Mouse (Mus musculus) gastrocnemius, postnatal 25 days (tissue): ENCODE data around the gene Gm20388. TPM values are rescaled to one million over a fixed set of nuclear protein-coding genes. Genes with fewer than 3 reads are reported as not detected.

Experiments
- DNase-seq: peaks from one replicate; pipeline ENCODE4 v3.0.0; 2022
- total RNA-seq, 2 experiments: library from RNA; stranded (reverse); gene quantifications; 1 replicate in 1 of 2; 2 replicates in 1 of 2; pipeline ENCODE4 v1.2.3; 2021

Gm20388 gene
- total RNA-seq, 2 experiments from 2014 or later, result 6.7 TPM; not detected in 1

DNA sequence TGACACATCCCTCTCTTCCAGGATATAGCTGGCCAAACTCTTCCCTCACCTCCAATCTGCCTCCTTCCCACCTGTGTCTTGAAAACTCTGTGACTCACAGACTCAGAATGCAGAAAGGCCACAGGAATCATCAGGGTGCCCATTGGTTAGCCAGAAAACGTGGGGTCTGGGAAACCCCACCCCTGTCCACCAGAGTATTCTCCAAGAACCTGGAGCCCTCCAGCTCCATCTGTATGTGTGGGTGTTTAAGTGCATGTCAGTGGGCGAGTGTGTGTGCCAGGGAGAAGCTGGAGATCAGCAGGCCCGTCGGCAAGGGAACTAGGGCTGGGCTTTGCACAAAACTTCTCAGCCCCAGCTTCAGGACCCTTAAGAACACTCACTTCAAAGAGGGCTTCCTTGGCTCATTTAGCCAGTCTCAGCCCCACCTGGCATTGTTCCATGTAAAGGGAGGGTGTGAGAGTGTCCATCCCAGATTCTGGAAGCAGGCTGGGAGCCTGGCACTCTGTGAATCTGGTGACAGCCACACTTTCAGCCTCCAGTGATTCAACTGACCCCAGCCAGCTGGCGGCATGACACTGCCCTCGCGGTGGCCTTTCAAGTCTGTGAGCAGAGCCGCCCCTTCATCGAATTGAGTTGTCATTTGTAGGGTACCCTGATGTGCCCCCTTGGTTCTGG, 2509.4 kb downstream of the Gm20388 start:
- DNase-seq, result no peak

DNA sequence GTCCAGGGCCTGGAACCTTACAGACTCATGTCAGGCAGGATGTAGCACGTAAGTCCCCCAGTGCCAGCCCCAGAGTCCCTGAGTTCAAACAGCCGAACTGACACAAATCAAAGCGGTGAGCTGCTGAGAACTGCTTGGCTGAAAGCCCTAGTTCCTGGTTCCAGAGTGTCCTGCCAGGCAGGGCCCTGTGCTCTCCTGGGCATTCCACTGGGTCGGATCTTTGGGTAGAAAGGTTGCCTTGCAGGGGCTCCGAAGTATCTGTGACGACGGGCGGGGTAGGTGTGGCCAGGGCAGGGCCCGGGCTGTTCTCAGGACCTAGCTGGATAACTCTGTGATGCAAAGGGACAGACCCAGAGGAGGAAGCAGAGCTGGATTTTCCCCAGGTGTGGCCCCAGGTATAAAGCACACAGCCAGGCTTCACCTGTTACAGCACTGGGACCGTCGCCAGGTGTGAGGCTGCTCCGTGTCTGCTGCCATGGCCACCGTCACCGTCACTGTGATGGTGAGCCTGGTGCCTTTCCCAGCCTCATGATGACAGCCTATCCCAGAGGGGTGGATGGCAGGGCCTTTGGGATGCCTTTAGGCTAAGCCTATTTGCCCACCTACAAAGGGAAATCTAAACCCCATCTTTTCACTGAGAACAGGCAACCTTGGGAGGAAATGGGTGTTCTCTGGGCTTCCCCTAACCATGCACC, 2510.9 kb downstream of the Gm20388 start, which contains the start of gene Il17c:
Il17c (plus strand) TSS at position 645 of the 695 bp plus-strand sequence.
- no peak for DNase-seq

DNA sequence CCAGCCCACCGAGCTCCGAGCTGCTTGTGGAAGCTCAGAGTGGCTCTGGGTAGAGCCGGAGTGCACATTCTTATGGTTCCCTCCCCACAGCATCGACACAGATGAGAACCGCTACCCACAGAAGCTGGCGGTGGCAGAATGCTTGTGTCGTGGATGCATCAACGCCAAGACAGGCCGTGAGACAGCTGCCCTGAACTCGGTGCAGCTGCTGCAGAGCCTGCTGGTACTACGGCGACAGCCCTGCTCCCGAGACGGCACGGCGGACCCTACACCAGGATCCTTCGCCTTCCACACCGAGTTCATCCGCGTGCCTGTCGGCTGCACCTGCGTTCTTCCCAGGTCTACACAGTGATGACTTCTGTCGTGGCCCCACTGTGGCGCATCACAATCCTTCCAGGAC, 2512.6 kb downstream of the Gm20388 start:
- DNase-seq, result no peak

DNA sequence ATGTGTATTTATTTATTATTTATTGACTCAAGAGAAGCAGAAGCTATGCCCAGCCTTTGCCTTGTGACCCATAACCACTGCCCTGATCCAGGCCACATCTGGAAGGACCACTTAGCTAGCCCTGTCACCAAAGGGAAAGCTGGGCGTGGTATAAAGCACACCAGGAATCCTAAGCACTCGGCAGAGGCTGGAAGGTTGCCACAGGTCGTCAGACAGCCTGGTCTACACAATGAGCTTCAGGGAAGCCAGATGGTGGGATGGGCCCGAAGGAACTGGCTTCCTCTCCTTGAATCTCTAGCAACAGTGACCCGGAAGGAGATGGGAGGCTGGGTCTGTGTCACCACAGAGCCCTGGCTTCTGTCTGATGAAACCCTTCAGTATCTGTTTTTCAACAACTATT, 2513.0 kb downstream of the Gm20388 start:
- peak; percentile 28 for DNase-seq

DNA sequence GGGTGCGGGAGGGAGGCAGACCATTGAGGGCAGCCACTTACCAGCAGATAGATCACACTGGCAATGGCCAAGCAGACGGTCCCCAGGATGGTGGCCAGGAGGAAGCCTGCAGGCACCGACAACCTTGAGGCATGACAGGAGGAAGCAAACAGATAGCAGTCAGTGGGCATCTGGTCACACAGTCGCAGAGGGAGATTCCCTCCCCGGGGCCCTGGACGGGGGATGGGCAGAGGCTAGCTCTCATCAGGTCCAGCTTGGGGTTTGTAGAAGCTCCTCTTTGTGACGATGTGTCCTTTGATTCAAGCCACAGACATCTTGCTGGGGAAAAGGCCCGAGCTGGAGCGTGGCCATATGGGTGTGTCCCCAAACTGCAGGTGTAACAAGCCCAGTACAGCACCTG, 2515.5 kb downstream of the Gm20388 start:
- DNase-seq, result no peak

DNA sequence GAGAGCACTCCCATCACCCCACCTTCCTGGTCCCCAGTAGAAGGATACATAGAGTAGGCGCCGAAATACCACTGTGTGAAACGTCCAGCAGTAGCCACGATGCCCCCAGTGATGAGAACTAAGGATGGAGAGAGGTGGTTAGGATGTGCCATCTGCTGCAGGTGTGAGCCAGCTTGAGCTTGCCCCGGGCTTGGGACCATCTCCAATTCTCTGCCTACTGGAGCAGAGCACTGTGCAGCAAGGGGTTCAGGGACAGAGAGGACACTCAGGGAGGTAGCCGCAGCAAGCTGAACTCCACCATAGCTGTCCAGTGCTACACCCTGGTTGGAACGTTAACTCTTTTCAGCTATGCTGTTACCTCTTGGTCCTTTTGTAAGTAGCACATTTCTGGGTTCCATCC, 2517.0 kb downstream of the Gm20388 start:
- no peak for DNase-seq

DNA sequence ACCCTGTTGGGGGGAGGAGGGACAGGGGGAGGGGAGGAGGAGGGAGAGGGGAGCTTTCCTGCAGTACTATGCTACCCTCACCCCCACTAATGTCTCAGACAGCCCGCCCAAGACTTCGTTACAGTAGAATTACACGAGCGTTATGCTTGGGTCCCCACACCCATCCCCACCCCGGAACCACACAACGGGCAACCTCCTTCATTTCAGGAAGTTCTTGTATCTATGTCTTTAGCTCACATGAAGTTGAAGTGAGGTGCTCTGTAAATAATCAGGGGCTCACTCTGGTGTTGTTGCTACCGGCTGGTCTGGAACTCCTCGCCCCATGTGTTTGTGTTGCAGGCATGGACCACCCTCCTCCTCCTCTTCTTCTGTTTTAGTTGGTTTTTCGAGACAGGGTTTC, 2517.5 kb downstream of the Gm20388 start:
- no peak for DNase-seq

DNA sequence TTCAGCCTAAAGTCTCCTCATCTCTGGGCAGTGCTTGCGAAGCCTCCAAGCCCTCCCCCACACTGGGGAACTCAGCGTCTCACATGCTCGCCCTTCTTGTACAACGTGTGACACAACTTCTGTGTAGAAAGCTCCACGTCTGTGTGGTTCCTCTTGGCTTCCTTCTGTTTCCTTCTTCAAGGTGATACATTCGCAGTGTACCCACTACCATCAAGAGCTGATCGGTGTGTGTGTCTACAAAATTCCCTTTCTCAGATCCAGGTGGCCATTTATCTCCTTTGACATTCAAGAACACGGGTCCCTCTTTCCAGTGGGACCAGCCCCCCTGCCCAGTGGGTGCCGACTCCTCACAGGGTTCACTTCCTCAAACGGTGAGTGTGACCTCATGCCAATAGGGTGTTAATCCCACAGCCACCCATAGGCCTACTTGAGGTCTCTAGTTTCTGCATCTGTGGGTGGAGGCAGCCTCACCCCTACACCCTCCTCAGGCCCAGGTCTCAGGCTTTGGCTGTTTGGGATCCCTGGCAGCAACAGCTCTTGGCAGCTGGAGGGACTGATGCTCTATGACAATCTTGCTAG, 2519.5 kb downstream of the Gm20388 start:
- DNase-seq, result no peak

DNA sequence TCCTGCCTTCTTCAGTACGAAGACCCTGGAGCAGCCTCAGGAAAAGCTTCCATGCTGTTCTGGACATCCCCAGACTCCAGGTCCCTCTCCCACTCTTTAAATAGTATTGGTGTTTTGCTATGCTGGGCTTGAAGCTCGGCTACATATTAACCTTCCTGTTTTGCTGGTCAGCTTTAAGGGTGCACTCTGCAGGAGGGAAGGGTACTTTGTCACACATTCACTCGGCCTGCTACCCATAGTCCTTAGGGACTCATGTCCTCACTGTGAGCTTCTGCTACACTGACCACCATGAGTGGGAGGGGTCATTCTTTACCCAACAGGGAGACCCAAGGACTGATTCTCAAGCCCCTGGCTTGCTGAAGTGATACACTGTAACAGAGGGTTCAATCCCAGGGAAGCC, 2520.0 kb downstream of the Gm20388 start:
- no peak for DNase-seq

DNA sequence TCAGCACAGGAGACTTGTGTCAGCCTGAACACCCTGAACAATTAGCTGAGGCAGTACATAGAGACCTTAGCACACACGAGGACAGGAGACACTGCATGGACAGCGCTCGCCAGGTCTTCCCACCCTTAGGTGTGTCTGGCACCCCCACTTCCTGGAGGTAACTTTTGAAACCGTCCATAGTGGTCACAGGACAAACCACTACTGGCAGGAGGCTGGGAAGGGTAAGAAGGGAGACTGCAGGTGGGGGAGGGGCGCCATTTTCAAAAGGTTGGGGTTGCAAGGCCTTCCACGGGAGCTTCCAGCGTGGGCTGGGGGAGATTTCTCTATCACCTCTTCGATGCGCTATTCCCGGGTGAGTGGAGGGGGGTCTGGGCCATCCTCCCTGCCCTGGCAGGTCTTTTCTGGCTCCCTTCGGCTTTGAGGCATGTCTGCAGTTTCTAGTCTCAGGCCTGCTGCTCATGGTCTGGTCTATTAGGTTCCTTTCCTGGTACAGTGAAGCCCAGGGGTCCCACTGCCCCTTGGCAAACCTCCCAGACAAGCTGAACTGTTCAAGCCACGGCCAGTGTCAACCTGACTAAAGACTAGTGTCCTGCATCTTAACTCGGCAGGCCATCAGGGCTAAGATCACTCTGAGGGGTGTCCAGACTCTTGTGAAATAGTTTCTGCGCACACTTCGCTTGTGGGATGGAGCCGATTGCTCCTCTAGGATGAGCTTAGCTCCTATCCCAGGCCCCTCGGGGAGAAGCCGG, 2521.2 kb downstream of the Gm20388 start:
- DNase-seq, result no peak

DNA sequence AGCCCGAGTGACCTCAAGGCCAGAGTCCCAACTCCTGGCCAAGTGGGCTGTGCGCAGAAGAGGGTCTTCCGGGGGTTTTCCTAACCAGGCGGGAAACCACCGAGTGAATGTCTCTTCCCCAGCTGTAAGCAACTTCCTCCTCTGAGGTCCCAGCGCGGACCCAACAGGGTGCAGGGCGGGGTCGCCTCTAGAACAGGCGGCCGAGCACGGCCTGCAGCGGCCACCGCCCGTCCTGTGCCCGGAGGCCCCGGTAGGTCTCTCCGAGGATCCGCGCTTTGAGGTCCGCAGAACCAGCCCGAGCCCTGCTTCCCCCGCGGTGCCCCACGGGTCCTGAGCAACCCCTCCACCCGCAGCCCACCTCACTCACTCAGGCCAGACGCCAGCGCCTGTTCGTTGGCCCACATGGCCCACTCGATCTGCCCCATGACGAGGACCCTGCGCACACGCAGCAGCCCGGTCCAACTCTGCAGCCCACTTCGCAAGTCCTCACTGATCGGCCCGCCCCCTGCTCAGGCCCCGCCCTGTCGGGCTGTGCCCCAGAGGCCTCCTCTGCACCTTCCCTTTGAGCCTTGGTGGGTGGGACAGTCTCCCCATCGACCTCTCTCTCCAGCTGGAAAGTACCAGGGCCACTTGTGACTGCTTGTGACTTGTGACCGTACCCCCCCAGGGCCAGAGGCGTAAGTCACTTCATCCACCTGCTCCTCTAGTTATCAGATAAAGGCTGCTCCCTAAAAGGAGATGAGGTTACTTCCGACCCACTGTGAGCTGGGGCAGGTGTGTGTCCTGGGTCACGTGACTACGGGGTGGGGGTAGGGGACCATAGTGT, 2522.0 kb downstream of the Gm20388 start, which contains the start of gene Cyba:
Cyba (minus strand) TSS at position 488 of the 826 bp plus-strand sequence.
- peak; percentile 79 for DNase-seq

DNA sequence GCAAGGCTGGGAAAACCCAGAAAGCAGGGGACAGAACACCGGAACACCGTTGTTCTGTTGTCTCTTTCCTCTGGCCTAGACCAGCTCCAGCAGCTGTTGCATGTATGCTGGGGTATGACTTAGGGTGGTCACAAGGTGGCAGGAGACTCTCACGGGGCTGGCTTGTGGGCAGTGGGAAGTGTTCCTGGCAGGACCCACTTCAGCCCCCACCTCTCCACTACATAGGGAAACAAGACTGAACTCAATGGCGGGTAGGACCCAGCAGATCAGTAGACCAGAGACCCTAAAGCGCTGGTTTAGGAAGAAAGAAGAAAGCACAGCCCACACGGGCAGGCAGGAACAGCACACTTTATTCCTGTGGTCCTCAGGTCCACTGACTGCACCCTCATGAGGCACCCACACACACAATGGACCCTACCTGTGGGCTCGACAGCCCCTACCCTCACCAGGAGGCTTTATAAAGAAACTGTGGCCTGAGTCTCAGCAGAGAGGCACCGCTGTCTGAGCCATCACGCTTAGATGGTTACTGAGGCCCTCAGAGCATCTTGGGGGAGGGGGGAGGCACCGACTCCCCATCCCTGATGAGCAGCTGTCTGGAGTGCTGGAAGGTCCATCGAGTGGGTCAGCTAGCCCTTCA, 2522.7 kb downstream of the Gm20388 start:
- DNase-seq, result no peak

DNA sequence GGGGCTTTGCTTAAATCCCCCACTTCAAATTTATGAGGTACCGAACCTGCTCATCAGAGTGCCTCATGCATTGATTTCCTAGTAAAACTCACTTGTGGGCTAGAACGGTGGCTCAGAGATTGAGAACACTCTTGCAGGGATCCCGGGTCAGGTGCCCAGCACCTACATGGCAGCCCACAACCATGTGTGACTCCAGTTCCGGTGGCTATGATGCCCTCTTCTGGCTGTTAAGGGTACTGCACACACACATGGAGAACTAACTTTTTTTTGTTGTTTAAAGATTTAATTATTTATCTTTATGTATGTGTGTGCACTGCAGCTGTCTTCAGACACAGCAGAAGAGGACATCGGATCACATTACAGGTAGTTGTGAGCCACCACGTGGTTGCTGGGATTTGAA, 2524.7 kb downstream of the Gm20388 start:
- no peak for DNase-seq

DNA sequence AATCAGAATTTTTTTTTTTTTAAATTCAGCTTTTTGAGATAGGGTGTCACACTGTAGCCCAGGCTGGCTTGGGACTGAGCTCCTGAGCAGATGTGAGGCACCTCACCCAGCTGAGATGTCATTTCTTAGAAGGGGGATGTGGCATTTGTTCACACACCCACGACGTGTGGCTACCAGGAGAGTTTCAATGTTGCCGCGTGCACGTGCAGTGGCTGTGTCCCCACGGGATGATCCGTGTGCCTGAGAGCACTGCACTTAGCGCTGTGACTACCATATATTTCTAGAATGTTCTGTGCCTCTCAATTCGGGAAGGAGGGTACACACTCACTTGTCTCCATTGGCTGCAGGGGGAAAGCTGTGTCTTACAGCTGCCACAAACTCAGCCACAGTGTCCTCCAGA, 2525.5 kb downstream of the Gm20388 start:
- DNase-seq, result no peak

DNA sequence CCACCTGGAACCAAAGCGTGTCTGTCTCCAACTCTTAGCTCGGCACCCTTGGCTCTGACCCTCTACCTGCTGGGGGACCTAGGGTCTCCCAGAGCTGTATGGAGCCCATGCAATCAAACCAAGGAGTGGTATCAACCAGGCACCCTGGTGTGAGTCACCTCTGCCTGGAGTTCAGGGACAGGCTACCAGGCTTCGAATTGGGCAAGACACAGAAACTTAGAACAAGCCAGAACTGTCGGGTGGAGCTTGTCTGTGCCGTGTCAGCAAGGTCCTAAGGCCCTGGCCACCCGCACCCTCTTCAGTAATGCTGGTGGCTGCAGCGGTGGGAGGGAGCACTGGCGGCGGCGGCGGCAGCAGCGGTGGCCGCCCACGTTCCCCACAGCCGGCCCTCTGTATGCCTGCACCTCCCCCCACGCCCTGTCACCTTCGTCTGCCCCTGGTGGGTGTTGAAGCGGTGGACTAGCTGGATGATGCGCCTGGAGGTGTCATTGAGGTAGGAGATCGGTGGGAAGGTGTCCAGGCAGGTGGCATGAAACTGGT, 2526.0 kb downstream of the Gm20388 start:
- DNase-seq, result no peak

DNA sequence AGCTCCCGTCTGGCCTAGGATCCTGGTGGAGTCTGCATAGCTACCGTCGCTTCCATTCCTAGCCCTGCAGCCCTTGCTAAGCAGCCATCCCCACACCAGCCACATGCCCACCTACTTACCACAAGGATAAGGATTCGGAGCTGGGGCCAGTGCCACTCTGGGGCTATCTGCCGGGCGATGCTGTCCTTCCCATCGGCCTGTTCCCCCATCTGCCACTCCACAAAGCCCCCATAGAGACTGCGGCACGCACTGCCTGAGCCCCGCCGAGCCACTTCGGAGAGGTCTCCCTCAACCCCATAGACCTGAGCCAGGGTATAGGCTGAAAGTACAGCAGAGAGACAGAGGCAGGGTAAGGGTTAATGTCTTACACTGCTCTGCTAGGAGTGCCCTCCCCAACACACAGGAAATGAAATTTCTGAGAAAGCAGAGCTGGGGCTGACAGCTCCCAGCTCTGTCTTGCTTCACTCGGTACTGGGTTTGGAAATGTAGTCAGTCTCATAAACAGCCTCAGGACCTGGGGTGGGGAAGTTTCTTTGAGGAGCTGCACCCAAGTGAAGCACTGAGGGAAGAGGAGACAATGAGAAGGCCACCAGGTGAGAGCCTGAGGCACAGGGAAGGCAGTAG, 2527.2 kb downstream of the Gm20388 start:
- no peak for DNase-seq

DNA sequence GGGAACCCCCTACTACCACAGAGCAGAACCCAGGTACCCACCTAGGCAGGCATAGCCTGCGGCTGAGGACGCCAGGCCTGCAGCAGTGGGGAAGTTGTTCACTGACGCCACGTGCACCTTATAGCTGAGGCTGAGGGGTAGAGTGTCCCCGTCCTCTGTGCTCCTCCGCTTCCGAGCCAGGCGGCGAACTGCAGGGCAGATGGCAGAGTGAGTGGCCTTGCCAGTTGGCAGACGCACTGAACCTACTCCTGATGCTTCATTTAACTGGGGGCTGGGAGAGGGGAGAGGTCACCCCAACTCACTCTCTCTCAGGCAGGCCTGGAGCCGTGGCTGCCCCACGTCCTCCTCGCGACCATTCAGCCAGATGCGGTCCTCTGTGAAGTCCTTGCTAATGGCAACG, 2528.7 kb downstream of the Gm20388 start:
- no peak for DNase-seq

DNA sequence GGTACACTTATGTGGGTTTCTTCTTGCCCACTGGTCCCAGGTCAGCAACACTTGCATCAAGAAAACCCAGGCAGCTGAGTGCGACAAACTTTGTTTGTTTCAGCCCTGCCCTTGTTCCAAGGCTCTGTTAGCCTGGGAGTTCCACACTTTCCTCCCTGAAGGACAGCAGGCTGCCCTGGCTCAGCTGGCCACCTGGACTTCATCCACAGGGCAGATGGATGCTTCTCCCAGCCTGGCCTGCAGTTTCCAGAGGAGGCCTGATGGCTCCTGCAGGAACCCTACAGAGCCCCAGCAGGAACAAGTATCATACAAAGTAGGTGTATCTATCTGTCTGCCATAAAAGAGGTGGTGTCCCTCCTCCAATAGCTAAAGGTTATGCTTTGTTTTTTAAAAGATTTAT, 2530.7 kb downstream of the Gm20388 start:
- DNase-seq, result no peak

DNA sequence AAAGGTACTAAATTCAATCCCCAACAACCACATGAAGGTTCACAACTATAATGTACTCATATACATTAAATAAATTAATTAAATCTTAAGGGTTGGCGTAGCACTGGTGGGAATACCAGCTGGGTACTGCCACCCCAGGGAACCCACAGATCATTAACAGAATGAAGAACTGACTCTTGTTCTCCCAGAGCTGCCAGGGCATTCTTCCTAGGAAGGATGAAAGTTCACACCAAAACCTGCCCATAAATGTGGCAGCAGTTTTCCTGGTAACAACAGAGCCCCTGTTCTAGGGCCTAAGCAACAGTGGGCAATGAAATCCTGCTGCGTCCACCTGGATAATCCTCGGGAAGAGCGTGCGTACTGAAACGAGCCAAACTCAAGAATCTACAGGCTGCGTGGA, 2531.7 kb downstream of the Gm20388 start:
- no peak for DNase-seq

DNA sequence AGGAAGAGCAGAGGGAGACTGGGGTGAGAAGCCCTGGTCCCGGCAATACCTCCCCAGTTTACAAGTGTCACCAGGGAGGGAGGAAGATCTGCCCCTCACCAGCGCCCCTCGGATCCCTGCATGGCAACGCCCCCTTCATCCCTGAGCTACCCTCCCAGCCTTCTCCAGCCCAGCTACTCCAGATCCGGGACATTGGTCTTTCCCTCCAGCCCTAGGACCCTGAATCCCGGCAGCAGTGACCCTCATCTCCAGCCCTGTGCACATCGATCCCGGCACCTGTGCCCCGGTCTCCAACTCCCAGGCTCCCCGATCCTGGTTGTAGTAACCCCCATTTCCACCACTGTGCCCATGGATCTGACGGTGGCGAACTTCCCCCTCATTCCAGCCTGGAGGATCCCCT, 2532.1 kb downstream of the Gm20388 start:
- no peak for DNase-seq
